Mouse (Mus musculus) G1E (cell line): Measurements from ENCODE around the gene Trim65.

Experiments
- CTCF ChIP-seq: IDR thresholded peaks from 2 replicates; pipeline ENCODE4 v1.5.1; 2012; ENCODE audit warnings: low read depth, low read length, inconsistent platforms, mixed read lengths
- GATA1 ChIP-seq: IDR thresholded peaks from 2 replicates; pipeline ENCODE4 v1.6.1; 2012; ENCODE audit warnings: borderline replicate concordance, low read length, inconsistent platforms, mixed read lengths
- GATA2 ChIP-seq: IDR thresholded peaks from 2 replicates; pipeline ENCODE4 v1.6.1; 2012; ENCODE audit warnings: low read depth, low read length, inconsistent platforms, borderline replicate concordance

DNA sequence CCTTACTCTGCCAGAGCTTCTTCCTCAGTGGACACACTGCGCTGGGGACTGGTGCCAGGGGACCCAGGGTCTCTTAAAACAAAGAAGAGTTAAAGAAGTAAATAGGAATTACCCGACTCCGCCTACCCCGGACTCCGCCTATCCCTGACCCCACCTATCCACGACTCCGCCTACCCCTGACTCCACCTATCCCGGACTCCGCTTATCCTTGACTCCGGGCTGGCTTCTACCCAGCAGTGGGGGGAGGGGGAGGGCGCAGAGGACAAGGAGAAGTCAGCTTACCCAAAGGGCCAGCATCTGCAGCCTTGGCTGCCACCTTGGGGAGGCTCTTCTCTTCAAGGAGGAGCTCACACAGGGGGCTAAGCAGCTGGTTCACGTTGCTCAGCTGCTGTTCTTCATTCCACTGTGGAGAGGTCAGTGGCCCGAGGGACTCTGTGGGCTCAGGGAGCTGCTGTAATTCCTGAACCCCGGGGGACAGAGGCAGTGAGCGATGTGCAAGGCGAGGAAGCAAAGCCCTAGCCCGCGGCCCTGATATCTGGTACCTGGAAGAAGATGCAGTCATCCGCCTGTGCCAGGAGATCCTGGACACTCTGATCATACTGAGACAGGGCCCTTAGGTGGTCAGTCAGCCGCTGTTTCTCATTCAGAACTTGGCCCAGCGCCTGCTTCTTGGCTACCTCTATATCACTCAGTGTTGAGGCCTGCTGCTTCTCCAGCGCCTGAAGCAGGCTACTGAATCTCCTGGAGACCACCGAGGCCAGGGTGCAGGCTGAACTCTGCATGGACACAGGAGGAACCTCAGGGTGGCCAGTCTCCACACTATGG lies 3.6 kb downstream of the Trim65 start, which contains the start of gene Trim47:
- TF ChIP-seq CTCF (no peak), GATA1 (no peak), GATA2 (no peak)
